Mouse (Mus musculus) c-Kit-positive CD71-positive TER-119-positive erythroid progenitor cells, embryonic 14.5 days (primary cell): ENCODE results near the gene Retnla.
"Not testable (repeated sequence)": the region's sequence is repeated elsewhere in the genome, so short reads cannot be mapped to it uniquely, and the experiment has no call there.

Source experiments
- DNase-seq: peaks from one replicate; pipeline ENCODE4 v3.0.0-alpha.2; 2013; ENCODE audit warnings: low spot score

Gene Retnla

DNA sequence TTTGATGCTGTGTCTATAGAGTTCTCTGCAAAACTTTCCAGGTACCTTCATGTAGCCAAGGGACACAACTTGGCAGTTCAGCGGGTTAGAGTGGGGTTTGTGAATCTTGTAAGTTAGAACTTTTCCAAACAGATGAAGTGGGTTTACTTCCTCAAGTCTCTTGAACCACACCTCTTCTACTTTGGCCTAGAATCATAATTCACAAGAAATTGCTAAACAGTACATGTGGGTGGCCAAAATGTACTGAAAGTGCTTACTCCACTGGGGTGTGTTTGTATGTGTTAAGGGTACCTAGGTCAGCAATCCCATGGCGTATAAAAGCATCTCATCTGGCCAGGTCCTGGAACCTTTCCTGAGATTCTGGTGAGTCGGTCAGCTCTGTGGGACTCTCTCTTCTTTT lies at the start of gene Retnla:
Retnla (plus strand) TSS at position 286 of the 400 bp plus-strand sequence.
- DNase-seq, result no peak

GRCm38 (mm10) chr16:48798285-48798684 lies 44.1 kb upstream of the Retnla start:
- DNase-seq, result no peak

- DNase-seq, result no peak
These were observed 42.9 kb upstream of the Retnla start for GRCm38 (mm10) chr16:48799470-48799869.

- no peak for DNase-seq
These were observed 41.4 kb upstream of the Retnla start for GRCm38 (mm10) chr16:48800906-48801305.

DNA sequence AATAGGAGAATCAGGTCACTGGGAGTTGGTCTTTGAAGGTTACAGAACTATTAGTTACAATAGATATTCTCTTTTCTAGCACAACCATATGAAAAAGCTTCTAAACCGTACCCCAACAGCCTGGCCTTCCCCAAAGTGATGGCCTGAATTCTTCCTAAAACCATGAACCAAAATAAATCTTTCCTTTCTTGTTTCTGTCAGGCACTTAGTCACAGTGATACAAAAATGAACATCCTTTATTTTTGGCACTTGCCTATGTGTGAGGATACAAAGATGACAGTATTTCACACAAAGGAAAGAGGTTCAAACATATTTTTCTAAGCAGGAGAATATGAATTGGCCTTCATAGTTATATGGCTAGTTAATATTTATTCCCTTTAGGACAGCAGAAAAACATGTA lies 36.9 kb upstream of the Retnla start:
- no peak for DNase-seq

DNA sequence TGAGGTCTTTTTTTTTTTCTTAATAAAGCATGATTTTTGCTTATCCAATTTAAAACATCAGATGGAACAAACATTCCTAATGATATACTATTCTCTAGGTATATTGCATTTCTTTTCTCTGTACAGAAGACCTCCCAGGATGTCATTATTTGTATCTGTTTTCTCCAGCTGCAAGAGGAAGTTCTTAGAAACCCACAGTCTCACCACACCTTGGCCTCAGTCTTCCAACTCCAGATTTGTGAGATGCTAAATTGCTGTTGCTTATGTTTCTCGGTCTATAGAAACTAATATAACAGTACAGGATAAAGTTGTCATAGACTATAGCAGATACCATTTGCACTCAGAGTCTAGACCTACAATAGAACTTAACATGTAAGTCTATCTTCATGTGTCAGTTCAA lies 35.8 kb upstream of the Retnla start:
- no peak for DNase-seq

DNA sequence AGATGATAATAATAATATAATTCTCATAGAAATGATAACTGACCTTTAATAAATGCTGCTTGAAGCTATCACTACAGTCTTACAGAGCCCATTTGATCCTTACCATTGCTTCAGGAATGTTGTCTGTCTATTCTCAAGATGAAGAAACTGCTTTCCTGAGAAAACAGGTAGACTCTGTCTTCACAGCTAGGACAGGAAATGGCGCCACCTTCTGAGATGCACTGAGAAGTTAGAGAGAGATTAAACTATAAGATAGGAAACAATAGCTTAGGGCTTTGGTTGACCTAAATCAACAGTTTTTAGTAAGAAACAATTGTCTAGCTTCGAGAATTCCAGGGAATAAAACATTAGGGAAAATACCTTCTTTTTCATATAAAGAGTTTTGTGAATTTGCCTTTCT lies 33.0 kb upstream of the Retnla start:
- DNase-seq, result no peak

DNA sequence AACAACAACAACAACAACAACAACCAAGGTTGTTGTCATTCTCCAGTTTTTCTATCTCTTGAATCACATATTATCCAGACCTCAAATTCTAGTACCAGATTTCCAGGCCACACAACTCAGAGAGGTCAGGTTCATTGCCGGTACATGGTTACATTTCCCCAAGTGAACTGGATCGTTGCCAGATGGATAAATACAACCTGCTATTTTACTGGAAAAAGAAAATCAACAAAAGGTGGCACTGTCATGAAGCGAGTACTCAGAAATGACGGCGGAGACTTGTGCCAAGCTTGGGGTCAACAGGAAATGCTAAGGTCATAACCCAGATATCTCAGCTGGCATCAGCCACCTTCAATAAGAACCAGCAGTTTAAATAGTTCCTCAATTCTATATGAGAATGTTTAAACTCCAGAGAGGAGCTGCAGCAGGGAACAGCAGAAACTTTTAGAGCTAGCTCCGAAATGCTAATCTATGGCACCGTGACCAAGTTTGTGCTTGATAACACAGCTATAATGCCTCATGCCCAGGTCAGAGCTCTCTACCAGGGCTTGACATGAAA lies 30.4 kb upstream of the Retnla start:
- no peak for DNase-seq

DNA sequence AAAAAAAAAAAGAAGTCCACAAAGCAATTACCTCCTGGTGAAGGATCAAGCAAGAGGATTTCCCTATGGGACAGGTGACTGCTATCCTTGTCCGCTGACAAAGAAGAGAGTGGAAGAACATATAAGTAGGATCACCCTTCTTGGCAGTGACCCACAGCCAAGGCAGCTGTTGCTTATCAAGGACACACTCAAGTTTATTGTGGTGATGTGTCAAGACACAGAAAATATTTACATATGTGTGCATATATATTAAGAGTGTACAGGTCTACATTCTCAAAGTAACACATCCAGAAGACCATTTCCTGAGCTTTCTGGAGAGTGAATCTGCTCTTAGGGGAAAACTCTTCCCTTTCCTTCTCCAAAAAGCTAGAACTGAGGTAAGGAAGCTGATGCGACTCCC lies 25.7 kb upstream of the Retnla start, which contains the start of gene Retnlb:
Retnlb (plus strand) TSS at position 162 of the 400 bp plus-strand sequence.
- no peak for DNase-seq

DNA sequence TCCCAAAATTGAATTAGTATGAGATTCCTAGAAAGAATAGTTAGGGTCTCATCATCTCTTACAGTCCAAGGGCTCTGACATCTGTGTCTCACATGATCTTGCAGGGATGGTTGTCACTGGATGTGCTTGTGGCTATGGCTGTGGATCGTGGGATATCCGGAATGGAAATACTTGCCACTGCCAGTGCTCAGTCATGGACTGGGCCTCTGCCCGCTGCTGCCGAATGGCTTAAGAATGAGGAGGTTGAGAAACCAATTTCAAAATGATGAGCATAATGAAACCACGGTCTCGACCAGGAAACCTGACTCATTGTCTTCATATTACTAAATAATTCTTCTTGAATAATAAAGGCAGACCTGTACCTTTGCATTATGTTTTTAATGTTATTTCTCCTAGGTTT lies 23.8 kb upstream of the Retnla start:
- DNase-seq, result no peak

GRCm38 (mm10) chr16:48826474-48826873 lies 15.9 kb upstream of the Retnla start:
- no peak for DNase-seq

- no peak for DNase-seq
These were observed 14.7 kb upstream of the Retnla start for GRCm38 (mm10) chr16:48827625-48828024.

GRCm38 (mm10) chr16:48829060-48829459 lies 13.3 kb upstream of the Retnla start:
- DNase-seq, result no peak

DNA sequence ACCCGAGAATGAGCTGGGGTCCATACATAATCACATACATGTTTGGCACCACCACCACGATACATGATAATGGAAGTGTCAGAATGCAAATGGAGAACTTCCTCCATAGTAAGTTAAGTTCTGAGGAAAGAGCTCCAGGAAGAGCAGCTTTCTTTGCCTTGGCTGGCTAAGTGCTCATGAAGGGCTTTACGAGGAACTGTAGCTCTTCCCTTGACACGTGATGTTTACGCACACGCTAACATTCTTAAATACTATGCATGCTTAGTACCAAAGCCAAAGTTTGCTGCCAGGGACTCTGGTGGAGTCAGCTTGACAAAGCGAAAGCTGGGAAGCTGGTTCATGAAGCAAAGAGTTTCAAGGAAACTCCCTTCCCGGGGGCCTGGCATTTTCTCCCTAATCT lies 10.3 kb upstream of the Retnla start:
- DNase-seq, result no peak

- DNase-seq, result not testable (repeated sequence)
These were observed 8.7 kb upstream of the Retnla start for GRCm38 (mm10) chr16:48833626-48834025.

GRCm38 (mm10) chr16:48843671-48844386 lies 1.5 kb downstream of the Retnla start:
- DNase-seq, result no peak

DNA sequence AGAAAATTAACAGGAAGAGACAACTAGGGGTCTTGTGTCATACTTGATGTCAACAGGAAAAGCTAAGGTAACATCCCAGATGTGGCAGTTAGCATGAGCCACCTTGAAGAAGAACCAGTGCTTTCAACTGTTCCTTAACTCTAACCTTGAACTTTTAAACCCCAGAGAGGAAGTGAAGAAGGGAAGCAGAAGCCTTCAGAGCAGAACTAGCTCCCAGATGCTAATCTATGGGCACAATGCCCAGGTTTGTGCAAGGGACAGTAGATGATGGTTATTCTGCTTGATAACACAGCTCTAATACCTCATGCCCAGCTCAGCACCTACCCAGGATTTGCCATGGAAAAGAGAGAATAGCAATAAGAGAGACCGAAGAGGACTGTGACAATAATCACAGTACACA lies 22.7 kb downstream of the Retnla start:
- DNase-seq, result not testable (repeated sequence)

GRCm38 (mm10) chr16:48867690-48868089 lies 25.3 kb downstream of the Retnla start:
- no peak for DNase-seq

DNA sequence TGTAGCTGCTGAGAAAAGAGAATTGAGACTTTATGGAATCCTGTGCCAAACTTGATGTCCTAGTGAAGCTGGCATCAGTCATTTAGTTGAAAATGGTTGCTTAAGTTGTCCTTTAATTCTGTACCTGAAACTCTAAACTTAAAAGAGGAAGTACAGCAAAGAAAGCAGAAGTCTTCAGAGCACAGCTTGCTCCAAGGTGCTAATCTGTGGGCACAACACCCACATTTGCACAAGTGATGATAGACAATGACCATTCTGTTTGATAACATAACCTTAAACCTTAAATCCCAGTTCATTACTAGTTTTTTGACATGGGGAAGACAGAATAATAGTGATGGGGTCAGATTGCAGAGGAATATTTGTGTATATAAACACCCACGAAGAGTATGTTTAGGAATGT lies 26.3 kb downstream of the Retnla start:
- DNase-seq, result no peak

GRCm38 (mm10) chr16:48869671-48870070 lies 27.3 kb downstream of the Retnla start:
- DNase-seq, result no peak

DNA sequence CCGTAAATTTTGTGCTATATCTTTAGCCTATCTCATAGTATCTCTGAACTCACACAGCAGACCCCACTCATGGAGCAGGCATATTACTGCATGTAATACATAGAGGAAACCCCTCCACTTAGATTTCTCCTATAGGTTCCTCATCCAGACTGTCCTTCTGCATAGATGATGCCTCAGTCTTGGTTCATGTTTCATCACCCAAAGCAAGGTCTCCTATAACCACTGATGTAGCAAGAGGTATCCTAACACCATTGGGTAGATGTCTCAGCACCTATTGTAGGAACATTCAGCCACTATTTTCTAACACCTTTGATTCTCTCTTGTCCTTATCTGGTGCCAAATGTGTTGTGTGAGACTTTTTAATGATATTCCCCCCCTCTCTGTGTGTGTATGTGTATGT lies 29.4 kb downstream of the Retnla start:
- DNase-seq, result no peak

- no peak for DNase-seq
These were observed 30.0 kb downstream of the Retnla start, which contains the start of gene Retnlg for GRCm38 (mm10) chr16:48872321-48872720. Retnlg (plus strand) TSS chr16:48872621.

DNA sequence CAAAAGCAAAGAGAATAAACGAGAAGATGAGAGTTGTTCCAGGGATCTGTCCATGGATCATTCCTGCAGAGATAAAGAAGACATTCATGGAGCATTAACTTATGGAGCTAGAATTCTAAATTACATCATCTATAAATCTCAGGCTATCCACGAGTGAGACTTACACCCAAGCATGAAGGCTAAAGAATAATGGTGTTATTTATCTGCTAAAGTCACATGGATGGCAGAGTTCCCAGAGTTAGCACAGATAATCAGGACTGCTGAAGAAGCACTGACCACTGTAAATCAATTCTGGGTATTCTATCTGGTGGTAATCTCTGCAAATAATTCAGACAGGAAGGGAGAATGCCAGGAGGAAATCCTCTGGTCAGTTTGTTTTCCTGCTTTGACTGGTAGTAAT lies 48.4 kb downstream of the Retnla start:
- no peak for DNase-seq
